Mouse (Mus musculus) CD8-positive naive resting alpha-beta T cell, adult 57 days (primary cell): ENCODE results near the gene Ear10. TPM values are rescaled to one million over a fixed set of nuclear protein-coding genes. Genes with fewer than 3 reads are reported as not detected.

ENCODE experiments used
- total RNA-seq: library from RNA; stranded (reverse); gene quantifications from one replicate; pipeline ENCODE4 v1.2.4, GENCODE M21; 2023

Gene Ear10
- total RNA-seq, result not detected

GRCm38 (mm10) chr14:43923459-43923858 lies at the start of gene Ear10:
Gene Ear10 (minus strand): TSS chr14:43923559.

GRCm38 (mm10) chr14:43956769-43957168 lies 33.4 kb upstream of the Ear10 start, which contains the start of gene Ang5:
Gene Ang5 (plus strand): TSS chr14:43957069.

DNA sequence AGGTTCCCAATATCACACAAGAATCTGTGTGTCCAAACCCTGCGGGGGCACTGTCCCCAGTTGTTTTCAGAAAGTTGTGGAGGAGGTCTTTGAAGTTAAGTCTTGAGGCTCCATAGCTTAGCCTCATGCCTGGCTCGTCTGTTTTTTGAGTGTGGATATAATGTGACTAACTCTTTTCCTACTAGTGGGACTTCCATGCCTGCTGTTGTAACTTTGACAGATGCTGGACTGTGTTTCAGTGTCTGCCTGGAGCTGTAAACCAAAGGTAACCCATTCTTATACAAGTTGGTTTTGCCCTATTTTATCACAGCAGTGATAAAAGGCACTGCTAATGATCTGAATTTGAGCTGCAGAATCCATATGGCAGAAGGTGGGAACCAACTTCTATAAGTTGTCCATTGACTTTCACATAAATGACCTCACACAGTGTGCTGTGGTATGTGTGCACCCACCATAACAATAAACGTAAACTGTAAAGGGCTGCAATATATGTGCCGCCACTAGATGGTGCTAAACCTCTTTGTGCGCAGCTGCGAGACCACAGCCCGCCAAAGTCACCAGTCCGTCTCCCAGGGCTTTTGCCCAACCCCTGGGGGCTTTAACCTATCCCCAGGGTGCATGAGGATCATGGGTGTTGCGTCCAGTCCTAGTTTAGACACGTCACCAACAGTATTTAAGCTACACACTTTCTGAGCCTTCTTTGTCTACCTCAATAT lies 1.5 kb upstream of the Ear10 start, which contains the start of gene Gm8113:
Gm8113 (plus strand) TSS at position 703 of the 716 bp plus-strand sequence.

GRCm38 (mm10) chr14:43875417-43875816 lies 47.9 kb downstream of the Ear10 start, which contains the start of gene Ear1:
Gene Ear1 (minus strand): TSS chr14:43875517.

Other genes with a start within 250 kb of the Ear10 start
- not detected for gene Gm8165, start 246.4 kb downstream of the Ear10 start, total RNA-seq
- 1.4 TPM for gene Gm7324, start 225.7 kb downstream of the Ear10 start, total RNA-seq
- gene Gm16506, start 196.1 kb downstream of the Ear10 start, total RNA-seq, result not detected
- gene Gm6526, start 175.7 kb downstream of the Ear10 start, total RNA-seq, result not detected
- not detected for gene Gm8180, start 138.8 kb downstream of the Ear10 start, total RNA-seq
- not detected for gene Ear1, start 48.0 kb downstream of the Ear10 start, total RNA-seq
- gene Gm8113, start 1.8 kb upstream of the Ear10 start, total RNA-seq, result not detected
- not detected for gene Ang5, start 33.5 kb upstream of the Ear10 start, total RNA-seq
- not detected for gene Ang6, start 78.7 kb upstream of the Ear10 start, total RNA-seq
- gene Ear2, start 179.1 kb upstream of the Ear10 start, total RNA-seq, result 1.3 TPM
- not detected for gene Gm3327, start 200.3 kb upstream of the Ear10 start, total RNA-seq